Comparison of ENCODE assay signal across 13 mouse cellular contexts in genomic region chr2:70564646-70565315, GRCm38 (mm10). TPM values are rescaled to one million over a fixed set of nuclear protein-coding genes. Genes with fewer than 3 reads are reported as not detected.
DNase-seq lines count a peak whose midpoint lies in the region; ATAC-seq and TF ChIP-seq lines count a peak whose summit lies in the region.
"Had no signal": no experiment of that assay in that cellular context is flagged by ENCODE, and none has a peak within 500 bp of the region (broad histone marks: within the 10 kb centered on the region; RNA-seq: fewer than 3 reads in every experiment).

No protein-coding gene starts in this region.

- no peak for DNase-seq in layer of hippocampus, adult 2 months (ENCODE audit: low spot score in 2 of 2)
- no peak for DNase-seq in layer of hippocampus, adult 18-20 months (ENCODE audit: low spot score in 2 of 2)
- no peak for DNase-seq in frontal cortex, postnatal 14 days (ENCODE audit: low spot score in 2 of 2)
- DNase-seq in heart, postnatal 14 days = no peak
- DNase-seq in right cerebral cortex, postnatal 25 days = no peak
- DNase-seq: cerebellum, postnatal 36 days; kidney, postnatal 25 days; lung, adult 2 months; thymus, postnatal 14 days had no signal

- peak overlapping the region; percentile 55 for H3K4me2 ChIP-seq in hindbrain, embryonic 12.5 days (replicated peaks)
- H3K4me2 ChIP-seq in midbrain, embryonic 15.5 days = peak overlapping the region; percentile 55
- no peak overlapping the region for H3K4me2 ChIP-seq in intestine, embryonic 15.5 days (replicated peaks)

- peak overlapping the region; percentile 91; the same call in 1 of the 2 replicates for H3K27ac ChIP-seq in layer of hippocampus, adult 2 months
- peak overlapping the region; percentile 89 for H3K27ac ChIP-seq in hindbrain, embryonic 12.5 days
- peak overlapping the region; percentile 91 for H3K27ac ChIP-seq in midbrain, embryonic 15.5 days
- H3K27ac ChIP-seq in intestine, embryonic 15.5 days = no peak overlapping the region
- H3K27ac ChIP-seq: heart, embryonic 10.5 days had no signal

- peak overlapping the region; percentile 71 for H3K9ac ChIP-seq in hindbrain, embryonic 12.5 days
- peak overlapping the region; percentile 59 for H3K9ac ChIP-seq in midbrain, embryonic 15.5 days
- no peak overlapping the region for H3K9ac ChIP-seq in intestine, embryonic 15.5 days

- H3K27me3 ChIP-seq in hindbrain, embryonic 12.5 days = peaks cover 100% of the 10 kb centered on the region
- peaks cover 46% of the 10 kb centered on the region for H3K27me3 ChIP-seq in midbrain, embryonic 15.5 days (replicated peaks)
- H3K27me3 ChIP-seq in intestine, embryonic 15.5 days (replicated peaks) = peaks cover 99% of the 10 kb centered on the region

- H3K4me3 ChIP-seq in layer of hippocampus, adult 2 months = peak overlapping the region; percentile 61
- peak overlapping the region; percentile 46 for H3K4me3 ChIP-seq in hindbrain, embryonic 12.5 days
- H3K4me3 ChIP-seq in midbrain, embryonic 15.5 days = peak overlapping the region; percentile 49
- H3K4me3 ChIP-seq in intestine, embryonic 15.5 days (replicated peaks) = no peak overlapping the region

- WGBS in hindbrain, embryonic 12.5 days = 2% methylated on average over 15 of the region's 15 CpGs
- 2% methylated on average over 15 of the region's 15 CpGs for WGBS in midbrain, embryonic 15.5 days
- WGBS in intestine, embryonic 15.5 days = 4% methylated on average over 15 of the region's 15 CpGs

- H3K36me3 ChIP-seq in hindbrain, embryonic 12.5 days = no peaks in the 10 kb centered on the region
- no peaks in the 10 kb centered on the region for H3K36me3 ChIP-seq in midbrain, embryonic 15.5 days (replicated peaks)
- no peaks in the 10 kb centered on the region for H3K36me3 ChIP-seq in intestine, embryonic 15.5 days
- H3K36me3 ChIP-seq: heart, embryonic 10.5 days had no signal

- H3K4me1 ChIP-seq in hindbrain, embryonic 12.5 days = peaks cover 73% of the 10 kb centered on the region
- H3K4me1 ChIP-seq in midbrain, embryonic 15.5 days = peaks cover 49% of the 10 kb centered on the region
- H3K4me1 ChIP-seq in intestine, embryonic 15.5 days (replicated peaks) = peaks cover 39% of the 10 kb centered on the region

- no peak for TF ChIP-seq CTCF in layer of hippocampus, adult 2 months (conservative IDR thresholded peaks at IDR 0.05)

- no peaks in the 10 kb centered on the region for H3K9me3 ChIP-seq in hindbrain, embryonic 12.5 days (replicated peaks)
- H3K9me3 ChIP-seq in midbrain, embryonic 15.5 days = no peaks in the 10 kb centered on the region
- H3K9me3 ChIP-seq in intestine, embryonic 15.5 days = no peaks in the 10 kb centered on the region
- H3K9me3 ChIP-seq: heart, embryonic 10.5 days had no signal

- intact Hi-C loops in heart, postnatal 14 days (cut with DNase I) = loop anchor here (10.0 kb wide), 1 partner anchor 310 kb away; no protein-coding TSS in a partner anchor

- no peak for ATAC-seq in hindbrain, embryonic 12.5 days (ENCODE audit: low FRiP score)
- no peak for ATAC-seq in midbrain, embryonic 15.5 days (replicated peaks)
- ATAC-seq in intestine, embryonic 15.5 days = no peak

RNA-seq across cellular contexts. Expression of gene Gad1, which starts 11.9 kb away (rescaled TPM):
- total RNA-seq in layer of hippocampus, adult 2 months (2021) = 100 to 1,000 TPM; 343 to 384 TPM
- 100 to 1,000 TPM; 379 TPM for total RNA-seq in layer of hippocampus, adult 18-20 months (2021)
- 24.4 and 24.9 TPM in 2 replicates for polyA plus RNA-seq in hindbrain, embryonic 12.5 days (2016; fragmentation: Nextera tagmentation; extraction: Ambion mirVana)
- 112 and 128 TPM in 2 replicates for polyA plus RNA-seq in midbrain, embryonic 15.5 days (2015; fragmentation: Nextera tagmentation; extraction: Ambion mirVana)
- under 1 TPM; 0.43 to 0.51 TPM for total RNA-seq in heart, postnatal 14 days (2021)
- 0.16 and 0.49 TPM in 2 replicates for polyA plus RNA-seq in intestine, embryonic 15.5 days (2015; fragmentation: Nextera tagmentation; extraction: Ambion mirVana)

RNA-seq across cellular contexts. Expression of gene Erich2, which starts 56.2 kb away (rescaled TPM):
- under 1 TPM in 1 of 2 experiments, not detected in 1; 0.39 TPM for total RNA-seq in layer of hippocampus, adult 2 months (2021)
- under 1 TPM; 0.54 to 0.58 TPM for total RNA-seq in layer of hippocampus, adult 18-20 months (2021)
- polyA plus RNA-seq in hindbrain, embryonic 12.5 days (2016; fragmentation: Nextera tagmentation; extraction: Ambion mirVana) = 2.6 and 3.4 TPM in 2 replicates
- 2.8 TPM in 2 replicates for polyA plus RNA-seq in midbrain, embryonic 15.5 days (2015; fragmentation: Nextera tagmentation; extraction: Ambion mirVana)
- total RNA-seq in heart, postnatal 14 days (2021) = under 1 TPM; 0.14 to 0.17 TPM
- polyA plus RNA-seq in intestine, embryonic 15.5 days (2015; fragmentation: Nextera tagmentation; extraction: Ambion mirVana) = 0.88 and 1.5 TPM in 2 replicates

Comparison
In these comparisons a context has a peak if more than half of its experiments do, and no peak if none do; other contexts are left out.
1. RNA of gene Gad1, which starts 11.9 kb away (total RNA-seq): 343 to 384 TPM in layer of hippocampus, adult 2 months and 379 TPM in layer of hippocampus, adult 18-20 months; 0.43 to 0.51 TPM in heart, postnatal 14 days; every median in the first group is over 100 times any median in the second.